Mouse (Mus musculus) lung, adult 2 months (tissue): ENCODE results near the gene Gm20388.

Experiments
- CTCF ChIP-seq: fragments of 200-500 bp; IDR thresholded peaks from 2 replicates; pipeline ENCODE4 v1.5.1; 2011; ENCODE audit warnings: mild to moderate bottlenecking, low read length, control low read depth; ENCODE audit not compliant: insufficient read depth
- POLR2A ChIP-seq: fragments of 200-500 bp; IDR thresholded peaks from 2 replicates; pipeline ENCODE4 v1.6.1; 2011; ENCODE audit warnings: low read depth, mild to moderate bottlenecking, control low read depth, low read length, borderline replicate concordance; ENCODE audit errors: extremely low read depth

- TF ChIP-seq POLR2A (no peak), CTCF (no peak)
Observed at GRCm38 (mm10) chr8:123329350-123329749, 3418.7 kb downstream of the Gm20388 start.
